ENCODE assay signal across 9 mouse cellular contexts in the genomic region with DNA sequence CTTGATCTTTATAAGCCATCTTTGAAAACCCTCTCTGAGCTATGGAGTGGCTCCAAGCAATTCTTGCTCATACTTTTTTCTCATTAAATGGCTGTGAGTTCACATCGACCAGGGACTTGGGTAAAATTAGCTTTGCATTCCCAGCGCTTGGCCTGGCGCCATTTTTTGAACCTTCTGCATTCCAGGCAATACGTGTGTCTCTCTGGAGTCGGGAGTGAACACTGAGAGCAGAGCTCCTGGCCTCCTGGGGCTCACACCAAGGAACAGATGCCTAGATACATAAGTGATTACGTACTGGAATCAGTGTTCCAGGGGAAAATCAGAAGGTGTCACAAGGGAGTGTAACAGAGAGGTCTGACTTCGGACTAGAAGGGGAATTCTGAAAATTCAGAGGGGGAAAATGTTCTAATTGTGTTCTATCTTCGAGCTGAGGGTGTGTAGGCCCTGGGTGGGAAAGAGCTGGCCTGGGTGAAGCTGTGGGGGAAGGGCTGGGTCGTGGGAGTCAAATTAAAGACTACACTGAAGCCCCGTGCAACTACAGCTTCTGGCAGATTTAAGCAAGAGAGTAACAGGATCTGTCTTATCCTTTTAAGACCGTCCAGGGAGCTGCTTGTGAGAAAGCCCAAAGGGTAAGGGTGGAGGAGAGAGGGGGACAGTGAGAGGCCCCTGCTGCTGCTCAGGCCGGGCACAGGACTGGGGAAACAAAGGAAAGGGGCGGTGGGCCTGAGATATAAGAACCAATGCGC.
DNase-seq lines count a peak whose midpoint lies in the region; ATAC-seq and TF ChIP-seq lines count a peak whose summit lies in the region.
"Had no signal": no experiment of that assay in that cellular context is flagged by ENCODE, and none has a peak within 500 bp of the region (broad histone marks: within the 10 kb centered on the region; RNA-seq: fewer than 3 reads in every experiment).

No protein-coding gene starts in this region.

- no peak for TF ChIP-seq CTCF in CH12.LX (conservative IDR thresholded peaks at IDR 0.05 in 1 of 2, IDR thresholded peaks at IDR 0.05 in 1 of 2; ENCODE audit: low read depth in 2 of 2, low read length in 2 of 2)

- no peak for TF ChIP-seq RAD21 in CH12.LX (IDR thresholded peaks at IDR 0.05; ENCODE audit: low read depth, low read length)

- no peak for TF ChIP-seq POLR2A in CH12.LX (IDR thresholded peaks at IDR 0.05; ENCODE audit: low read depth, low read length)
- no peak for TF ChIP-seq POLR2A in limb, embryonic 14.5 days (IDR thresholded peaks at IDR 0.05; ENCODE audit: borderline replicate concordance, extremely low read depth, insufficient read depth, insufficient read length)

- in situ Hi-C loops in CH12.LX (cut with MboI; ENCODE audit: low pct_ligation_motif_present, low pct_unique_long_range_greater_than_20kb, low sequenced_read_pairs), result loop anchor here (10.0 kb wide), 2 partner anchors 131 to 179 kb away; no protein-coding TSS in a partner anchor

- H3K9ac ChIP-seq in CH12.LX (ENCODE audit: insufficient read depth, low read depth), result peak overlapping the region; percentile 18
- H3K9ac ChIP-seq in limb, embryonic 14.5 days (ENCODE audit: low read depth, low read length, severe bottlenecking), result peak overlapping the region; percentile 17; the same call in 1 of the 2 replicates
- H3K9ac ChIP-seq: liver, embryonic 14.5 days had no signal

- 54% methylated on average over 14 of the region's 14 CpGs for WGBS in hindbrain, embryonic 10.5 days
- 15% methylated on average over 14 of the region's 14 CpGs for WGBS in limb, embryonic 14.5 days

- peak overlapping the region; percentile 31; the same call in 1 of the 2 replicates for H3K27ac ChIP-seq in CH12.LX (ENCODE audit: insufficient read depth, low read depth)
- peak overlapping the region; percentile 75 for H3K27ac ChIP-seq in hindbrain, embryonic 10.5 days
- peak overlapping the region; percentile 93 for H3K27ac ChIP-seq in limb, embryonic 14.5 days (replicated peaks; ENCODE audit: low read depth, low read length)
- H3K27ac ChIP-seq: liver, embryonic 14.5 days had no signal

- no peak for TF ChIP-seq EP300 in CH12.LX (IDR thresholded peaks at IDR 0.05; ENCODE audit: low read length)

- H3K4me1 ChIP-seq in CH12.LX (ENCODE audit: control insufficient read depth in 1 of 2, insufficient read depth in 2 of 2), result peaks cover 19 to 81% of the 10 kb centered on the region in 2 experiments
- H3K4me1 ChIP-seq in hindbrain, embryonic 10.5 days (replicated peaks), result peaks cover 31% of the 10 kb centered on the region
- H3K4me1 ChIP-seq in limb, embryonic 14.5 days (ENCODE audit: control insufficient read depth, insufficient read depth, low read length), result peaks cover 75% of the 10 kb centered on the region

- H3K36me3 ChIP-seq in CH12.LX (replicated peaks in 1 of 2; ENCODE audit: control insufficient read depth in 1 of 2, insufficient read depth in 1 of 2, low read length in 1 of 2), result no peaks in the 10 kb centered on the region
- H3K36me3 ChIP-seq in hindbrain, embryonic 10.5 days, result no peaks in the 10 kb centered on the region
- no peaks in the 10 kb centered on the region for H3K36me3 ChIP-seq in limb, embryonic 14.5 days (ENCODE audit: control insufficient read depth, insufficient read depth, low read length)

- DNase-seq in CH12.LX (ENCODE audit: extremely low read depth), result no peak
- peak; percentile 76 for DNase-seq in brain, adult 2 months (ENCODE audit: low read depth, low spot score)
- peak; percentile 63 for DNase-seq in forelimb bud, embryonic 11.5 days (ENCODE audit: low read depth, low spot score)
- no peak for DNase-seq in hindbrain, embryonic 10.5 days (ENCODE audit: low spot score)
- DNase-seq in limb, embryonic 14.5 days (ENCODE audit: low spot score), result peak; percentile 94
- no peak for DNase-seq in T-cell, adult 2 months (ENCODE audit: low spot score)

- H3K4me2 ChIP-seq in CH12.LX (ENCODE audit: insufficient read depth, low read depth, poor library complexity, severe bottlenecking), result peak overlapping the region; percentile 7
- peak overlapping the region; percentile 6 for H3K4me2 ChIP-seq in limb, embryonic 14.5 days (replicated peaks; ENCODE audit: low read depth, low read length, severe bottlenecking)

- H3K9me3 ChIP-seq in CH12.LX (replicated peaks; ENCODE audit: low read length), result no peaks in the 10 kb centered on the region
- H3K9me3 ChIP-seq in hindbrain, embryonic 10.5 days, result no peaks in the 10 kb centered on the region
- no peaks in the 10 kb centered on the region for H3K9me3 ChIP-seq in limb, embryonic 14.5 days (ENCODE audit: control insufficient read depth, low read length)

- dilution Hi-C loops in CH12.LX (cut with MboI; ENCODE audit: extremely low pct_ligation_motif_present, extremely low pct_unique_long_range_greater_than_20kb, low sequenced_read_pairs), result no loop called here

- H3K79me2 ChIP-seq in CH12.LX (replicated peaks; ENCODE audit: control insufficient read depth, extremely low read depth, insufficient read depth, poor library complexity, severe bottlenecking), result peaks cover 9% of the 10 kb centered on the region

- ATAC-seq in limb, embryonic 14.5 days (ENCODE audit: low FRiP score, low read depth), result peak; percentile 86
- ATAC-seq in megakaryocyte progenitor cell, adult 5-6 weeks (replicated peaks; ENCODE audit: poor library complexity), result no peak
- ATAC-seq in granulocyte monocyte progenitor cell, adult 5-6 weeks (replicated peaks; ENCODE audit: poor library complexity, severe bottlenecking), result no peak

- H3K27me3 ChIP-seq in CH12.LX (replicated peaks), result no peaks in the 10 kb centered on the region
- no peaks in the 10 kb centered on the region for H3K27me3 ChIP-seq in hindbrain, embryonic 10.5 days (ENCODE audit: insufficient read depth, poor library complexity, severe bottlenecking)
- H3K27me3 ChIP-seq in limb, embryonic 14.5 days (ENCODE audit: control insufficient read depth, insufficient read depth, low read length), result no peaks in the 10 kb centered on the region

- H3K4me3 ChIP-seq in CH12.LX (replicated peaks in 1 of 3; ENCODE audit: low read depth in 2 of 3, low read length in 2 of 3, poor library complexity in 1 of 3), result no peak overlapping the region
- H3K4me3 ChIP-seq in hindbrain, embryonic 10.5 days, result no peak overlapping the region
- no peak overlapping the region for H3K4me3 ChIP-seq in limb, embryonic 14.5 days (replicated peaks; ENCODE audit: low read length)

TF ChIP-seq in CH12.LX, 34 proteins besides CTCF, POLR2A, EP300 and RAD21:
- no peak for TF ChIP-seq ETS1 (conservative IDR thresholded peaks at IDR 0.05; ENCODE audit: low read depth, low read length)
- TF ChIP-seq MAX (IDR thresholded peaks at IDR 0.05; ENCODE audit: low read length), result 0 out of 2 replicates have a peak, but pooled peaks have one; percentile 12

Comparison
In these comparisons a context has a peak if more than half of its experiments do, and no peak if none do; other contexts are left out.
1. DNase-seq: peak in brain, adult 2 months (single experiment), forelimb bud, embryonic 11.5 days (single experiment) and limb, embryonic 14.5 days (single experiment); none in CH12.LX (single experiment), hindbrain, embryonic 10.5 days (single experiment) and T-cell, adult 2 months (single experiment).
2. H3K27ac ChIP-seq: peak in every context shown above with its lines; median percentile 93 in limb, embryonic 14.5 days; 75 in hindbrain, embryonic 10.5 days; 31 in CH12.LX.